Mouse (Mus musculus) ES-Bruce4 (cell line): ENCODE measurements around the gene Bivm.

ENCODE experiments used
- CTCF ChIP-seq: IDR thresholded peaks from one replicate; pipeline ENCODE4 v1.8.1; 2011; ENCODE audit warnings: low read depth, low read length
- POLR2A ChIP-seq: IDR thresholded peaks from one replicate; pipeline ENCODE4 v1.8.1; 2011; ENCODE audit warnings: low read length; ENCODE audit not compliant: insufficient read depth

DNA sequence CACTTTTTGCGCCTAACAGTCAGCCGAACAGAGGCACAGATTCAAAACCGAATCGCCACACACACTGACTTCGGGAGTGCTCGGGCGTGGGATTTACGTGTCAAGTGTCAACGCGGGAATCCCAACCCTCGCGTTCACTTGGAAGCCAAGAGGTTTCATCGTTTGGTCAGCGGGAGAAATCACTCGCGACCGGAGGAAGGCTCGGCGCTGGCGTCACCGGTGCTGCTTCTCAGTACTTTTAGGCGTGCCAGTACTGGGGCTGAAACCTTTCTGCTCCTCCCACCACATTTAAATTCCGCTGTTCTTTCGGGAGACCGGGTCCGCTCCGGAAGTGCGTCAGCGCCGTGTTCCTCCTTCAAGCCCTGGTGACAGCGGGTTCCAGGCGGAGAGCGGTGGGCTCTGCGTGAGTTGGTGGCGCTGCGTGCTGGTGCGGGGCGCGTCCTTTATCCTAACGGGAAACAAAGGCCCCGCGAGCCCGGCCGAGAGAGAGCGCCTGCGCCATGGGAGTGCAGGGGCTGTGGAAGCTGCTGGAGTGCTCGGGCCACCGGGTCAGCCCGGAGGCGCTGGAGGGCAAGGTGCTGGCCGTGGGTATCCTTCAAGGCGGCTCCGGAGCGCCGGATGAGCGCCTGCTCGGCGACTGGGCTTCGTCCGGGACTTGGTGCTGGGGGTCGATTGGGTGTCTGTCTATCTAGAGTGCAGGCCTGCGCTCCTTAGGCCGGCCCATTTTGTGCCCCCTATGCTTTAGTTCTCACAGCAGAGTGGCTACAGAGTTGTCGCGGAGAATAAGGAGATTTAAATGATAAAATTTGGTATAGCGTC lies 29.0 kb downstream of the Bivm start, which contains the start of gene Ercc5:
- peak; percentile 63 for TF ChIP-seq POLR2A
- no peak for TF ChIP-seq CTCF
